Mouse (Mus musculus) left cerebral cortex, adult 2 months (tissue): Measurements from ENCODE around the gene Gm11569. TPM values are rescaled to one million over a fixed set of nuclear protein-coding genes. Genes with fewer than 3 reads are reported as not detected.

Source experiments
- DNase-seq, 2 experiments: peaks; one replicate each; pipeline ENCODE4 v3.0.0; 2021 to 2022; ENCODE audit warnings: low spot score in 2 of 2, mixed read lengths in 1 of 2; ENCODE audit errors: extremely low spot score in 1 of 2
- H3K27ac ChIP-seq: fragments of 200-600 bp; 2 replicates; pipeline ENCODE4 v1.8.1; 2022
- H3K4me3 ChIP-seq: fragments of 200-600 bp; 2 replicates; pipeline ENCODE4 v1.8.1; 2022
- CTCF ChIP-seq: fragments of 200-600 bp; IDR thresholded peaks from 2 replicates; pipeline ENCODE4 v1.8.1; 2022; ENCODE audit warnings: antibody characterized with exemption, mild to moderate bottlenecking, moderate library complexity
- intact Hi-C: fragments of 180-260 bp; cut with DNase I; formaldehyde crosslinking; loops from one replicate; pipeline ENCODE4 v1.15.1; 2025
- total RNA-seq, 2 experiments: library from RNA; stranded (reverse); gene quantifications; 2 replicates each; pipeline ENCODE4 v1.2.3; 2021

The Gm11569 gene
- total RNA-seq, 2 experiments from 2014 or later = not detected

DNA sequence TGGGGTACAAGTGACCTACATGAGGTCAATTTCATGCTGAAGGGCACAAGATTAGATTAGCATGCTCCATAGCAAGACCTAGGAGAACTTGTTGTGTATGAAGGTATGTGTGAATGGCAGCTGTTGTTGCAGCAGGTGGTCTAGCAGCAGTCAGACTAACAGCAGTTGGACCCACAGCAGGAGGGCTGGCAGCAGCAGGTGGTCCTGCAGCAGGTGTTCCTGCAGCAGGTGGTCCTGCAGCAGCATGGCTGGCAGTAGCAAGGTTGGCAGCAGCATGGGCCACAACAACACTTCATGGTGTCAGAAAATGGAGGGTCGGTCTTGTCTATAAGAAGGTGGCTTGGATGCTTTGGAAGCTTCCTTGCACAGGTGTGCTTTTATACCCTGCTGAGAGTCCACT is 39.9 kb downstream of the Gm11569 start:
- DNase-seq = no peak
- intact Hi-C loops = no loop called here
- no peak for TF ChIP-seq CTCF
- Histone ChIP-seq H3K4me3 (no peak overlapping the region), H3K27ac (no peak overlapping the region)

Other genes starting within 250 kb of the Gm11569 start
- gene Krtap3-3, start 248.1 kb downstream of the Gm11569 start, total RNA-seq = not detected
- not detected for gene Krtap3-2, start 242.1 kb downstream of the Gm11569 start, total RNA-seq
- gene Gm11939, start 239.5 kb downstream of the Gm11569 start, total RNA-seq = not detected
- gene Krtap3-1, start 232.3 kb downstream of the Gm11569 start, total RNA-seq = not detected
- not detected for gene Krtap1-5, start 217.9 kb downstream of the Gm11569 start, total RNA-seq
- gene Krtap1-4, start 215.3 kb downstream of the Gm11569 start, total RNA-seq = not detected
- gene Krtap1-3, start 207.6 kb downstream of the Gm11569 start, total RNA-seq = not detected
- gene Krtap9-3, start 200.8 kb downstream of the Gm11569 start, total RNA-seq = not detected
- gene Gm11938, start 195.6 kb downstream of the Gm11569 start, total RNA-seq = not detected
- not detected for gene Gm11937, start 188.7 kb downstream of the Gm11569 start, total RNA-seq
- gene Krtap2-4, start 184.1 kb downstream of the Gm11569 start, total RNA-seq = not detected
- not detected for gene Gm11562, start 178.5 kb downstream of the Gm11569 start, total RNA-seq
- not detected for gene Krtap4-1, start 170.7 kb downstream of the Gm11569 start, total RNA-seq
- gene Krtap4-2, start 163.8 kb downstream of the Gm11569 start, total RNA-seq = not detected
- not detected for gene Krtap4-7, start 154.8 kb downstream of the Gm11569 start, total RNA-seq
- gene Gm11555, start 148.7 kb downstream of the Gm11569 start, total RNA-seq = not detected
- gene Gm11563, start 140.0 kb downstream of the Gm11569 start, total RNA-seq = not detected
- gene Krtap4-6, start 133.0 kb downstream of the Gm11569 start, total RNA-seq = not detected
- gene Gm14190, start 108.2 kb downstream of the Gm11569 start, total RNA-seq = not detected
- not detected for gene Gm14180, start 64.6 kb downstream of the Gm11569 start, total RNA-seq
- not detected for gene Gm11595, start 26.0 kb downstream of the Gm11569 start, total RNA-seq
- gene Krtap4-8, start 18.2 kb downstream of the Gm11569 start, total RNA-seq = not detected
- not detected for gene Krtap4-9, start 13.7 kb downstream of the Gm11569 start, total RNA-seq
- gene Gm11596, start 5.5 kb downstream of the Gm11569 start, total RNA-seq = not detected
- gene Gm11554, start 5.5 kb upstream of the Gm11569 start, total RNA-seq = not detected
- gene Krtap4-13, start 11.0 kb upstream of the Gm11569 start, total RNA-seq = not detected
- gene Gm11564, start 16.7 kb upstream of the Gm11569 start, total RNA-seq = not detected
- not detected for gene 2300003K06Rik, start 39.1 kb upstream of the Gm11569 start, total RNA-seq
- gene Krtap4-16, start 52.7 kb upstream of the Gm11569 start, total RNA-seq = not detected
- not detected for gene Gm11568, start 59.0 kb upstream of the Gm11569 start, total RNA-seq
- gene Gm11559, start 65.5 kb upstream of the Gm11569 start, total RNA-seq = not detected
- gene Krtap9-1, start 74.5 kb upstream of the Gm11569 start, total RNA-seq = not detected
- not detected for gene Gm11567, start 80.3 kb upstream of the Gm11569 start, total RNA-seq
- not detected for gene Krtap31-1, start 109.0 kb upstream of the Gm11569 start, total RNA-seq
- not detected for gene Gm11565, start 115.8 kb upstream of the Gm11569 start, total RNA-seq
- not detected for gene Krtap31-2, start 137.4 kb upstream of the Gm11569 start, total RNA-seq
- gene Krtap9-5, start 149.5 kb upstream of the Gm11569 start, total RNA-seq = not detected
- gene Krtap29-1, start 180.1 kb upstream of the Gm11569 start, total RNA-seq = not detected
- gene Krtap16-1, start 187.7 kb upstream of the Gm11569 start, total RNA-seq = not detected
- not detected for gene Krtap17-1, start 195.1 kb upstream of the Gm11569 start, total RNA-seq
- not detected for gene Krt33a, start 217.3 kb upstream of the Gm11569 start, total RNA-seq
- gene Krt33b, start 230.9 kb upstream of the Gm11569 start, total RNA-seq = not detected
- gene Krt34, start 242.6 kb upstream of the Gm11569 start, total RNA-seq = not detected